Mouse (Mus musculus) heart, embryonic 13.5 days (tissue): ENCODE measurements around the gene Ddx20. TPM values are rescaled to one million over a fixed set of nuclear protein-coding genes. Genes with fewer than 3 reads are reported as not detected.

ENCODE experiments used
- ATAC-seq: fragments of 200-750 bp; cut with Nextera tagmentation; 2 replicates; pipeline ENCODE4 v1.8.0; 2017; ENCODE audit warnings: moderate TSS enrichment; ENCODE audit not compliant: insufficient number of reproducible peaks, low FRiP score, low TSS enrichment; ENCODE audit errors: extremely low read depth
- H3K27ac ChIP-seq: fragments of 300-500 bp; sonication (generic); replicated peaks from 2 replicates; pipeline ENCODE4 v1.5.1; 2015; ENCODE audit warnings: moderate library complexity, mild to moderate bottlenecking, inconsistent platforms
- H3K27me3 ChIP-seq: fragments of 300-500 bp; sonication (generic); replicated peaks from 2 replicates; pipeline ENCODE4 v1.6.1; 2015; ENCODE audit warnings: mild to moderate bottlenecking, inconsistent platforms
- H3K36me3 ChIP-seq: fragments of 300-500 bp; sonication (generic); 2 replicates; pipeline ENCODE4 v1.6.1; 2015; ENCODE audit warnings: mild to moderate bottlenecking, inconsistent platforms
- H3K4me1 ChIP-seq: fragments of 300-500 bp; sonication (generic); 2 replicates; pipeline ENCODE4 v1.6.1; 2015; ENCODE audit warnings: inconsistent platforms
- H3K4me2 ChIP-seq: fragments of 300-500 bp; sonication (generic); 2 replicates; pipeline ENCODE4 v1.6.1; 2015; ENCODE audit warnings: inconsistent platforms, mild to moderate bottlenecking, moderate library complexity
- H3K4me3 ChIP-seq: fragments of 300-500 bp; sonication (generic); 2 replicates; pipeline ENCODE4 v1.5.1; 2015; ENCODE audit warnings: moderate library complexity, mild to moderate bottlenecking, inconsistent platforms
- H3K9ac ChIP-seq: fragments of 300-500 bp; sonication (generic); 2 replicates; pipeline ENCODE4 v1.6.1; 2015; ENCODE audit warnings: inconsistent platforms, mild to moderate bottlenecking, moderate library complexity
- H3K9me3 ChIP-seq: fragments of 300-500 bp; sonication (generic); 2 replicates; pipeline ENCODE4 v1.6.1; 2016; ENCODE audit warnings: inconsistent platforms
- WGBS: fragments of 180-500 bp; shearing (Covaris S2); methylation state at CpG from one replicate; pipeline ENCODE4 v1.1.7; 2015; ENCODE audit warnings: mixed read lengths; 5-methylcytosine and 5-hydroxymethylcytosine counted together
- polyA plus RNA-seq: library from polyadenylated mRNA; unstranded; fragments of >200 nt; fragmentation: Nextera tagmentation; extraction: Ambion mirVana; gene quantifications from 2 replicates; pipeline ENCODE4 v1.2.1, GENCODE M21; 2015

The Ddx20 gene
- polyA plus RNA-seq, 1 experiment from 2014 or later, result 18.1 TPM

DNA sequence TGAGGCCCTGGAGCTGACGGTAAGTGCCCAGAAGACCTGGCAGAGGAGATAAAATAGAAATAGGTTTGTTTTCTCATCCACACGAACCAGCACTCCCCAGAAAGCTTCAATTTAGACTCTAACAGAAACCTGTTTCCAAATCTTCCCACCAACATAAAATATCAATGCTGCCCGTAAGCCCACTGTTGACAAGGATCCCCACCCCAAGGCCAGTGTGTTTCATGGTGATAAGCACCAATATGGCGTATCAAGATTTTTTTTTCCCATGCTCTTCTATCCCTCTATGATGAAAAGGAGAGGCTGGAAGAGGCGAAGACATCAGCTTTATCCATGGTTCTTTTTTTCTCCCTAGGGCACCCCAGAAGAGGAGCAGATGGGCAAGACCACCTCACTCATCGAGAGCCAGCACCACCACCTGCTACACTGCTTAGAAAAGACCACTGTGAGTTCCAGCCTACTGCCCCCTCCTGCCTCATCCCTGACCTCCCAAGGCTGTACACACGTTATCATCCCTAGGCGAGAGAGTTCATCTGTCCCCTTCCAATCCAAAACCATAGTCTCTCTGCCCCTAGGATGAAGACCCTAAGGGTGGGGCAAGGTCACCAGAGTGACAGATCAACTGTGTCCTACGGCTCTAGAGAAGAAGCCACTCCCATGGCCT, 22.1 kb downstream of the Ddx20 start:
- Histone ChIP-seq H3K9ac (no peak overlapping the region), H3K4me3 (no peak overlapping the region), H3K27me3 (peaks cover 16% of the 10 kb centered on the region), H3K4me2 (no peak overlapping the region), H3K27ac (no peak overlapping the region), H3K4me1 (peaks cover 11% of the 10 kb centered on the region), H3K36me3 (no peaks in the 10 kb centered on the region), H3K9me3 (no peaks in the 10 kb centered on the region)
- ATAC-seq, result no peak
- WGBS, result 76% methylated on average over 9 of the region's 9 CpGs

DNA sequence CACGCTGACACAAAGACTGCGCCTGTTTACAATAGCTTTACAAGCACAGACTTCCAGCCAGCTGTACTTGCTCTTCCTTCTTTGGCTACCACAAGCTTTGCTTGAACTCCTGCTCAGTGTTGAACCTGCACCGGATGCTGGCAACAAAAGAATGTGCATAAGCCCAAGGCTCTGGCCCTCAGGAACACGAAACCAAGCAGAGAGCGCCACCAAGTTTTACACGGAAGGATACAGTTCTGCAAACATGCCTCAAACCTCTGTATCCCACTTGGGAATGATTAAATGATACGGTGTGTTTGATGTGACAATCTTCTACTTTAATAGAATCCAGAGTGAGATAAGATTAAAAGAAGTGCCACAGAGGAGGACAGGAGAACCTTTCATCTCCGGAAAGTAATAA, 24.3 kb downstream of the Ddx20 start:
- peaks cover 9% of the 10 kb centered on the region; the same call in 1 of the 2 replicates for H3K27me3 ChIP-seq
- 67% methylated on average over 8 of the region's 8 CpGs for WGBS
- no peak overlapping the region for H3K27ac ChIP-seq
- H3K36me3 ChIP-seq, result no peaks in the 10 kb centered on the region
- H3K4me3 ChIP-seq, result no peak overlapping the region
- H3K4me2 ChIP-seq, result no peak overlapping the region
- peaks cover 11% of the 10 kb centered on the region for H3K4me1 ChIP-seq
- H3K9me3 ChIP-seq, result no peaks in the 10 kb centered on the region
- H3K9ac ChIP-seq, result no peak overlapping the region
- no peak for ATAC-seq

DNA sequence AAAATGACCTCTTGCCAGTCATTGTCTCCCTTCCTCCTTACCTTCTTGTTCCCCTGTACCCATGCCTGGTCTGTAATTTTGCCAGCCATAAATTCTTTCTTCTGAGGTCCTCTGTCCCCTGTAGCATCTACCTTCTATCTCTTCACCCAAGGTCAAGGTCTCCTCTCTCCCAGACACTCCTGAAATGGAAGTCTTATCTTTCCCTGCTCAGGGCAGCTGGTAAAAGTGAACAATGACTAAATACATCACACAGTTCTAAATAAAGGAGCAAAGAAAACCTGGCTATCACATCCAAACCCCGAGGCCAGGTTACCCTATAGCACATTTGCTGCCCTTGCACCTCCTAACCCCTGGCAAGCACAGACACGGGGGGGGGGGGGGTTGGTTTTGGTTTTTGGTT, 26.8 kb downstream of the Ddx20 start:
- ATAC-seq, result no peak
- H3K36me3 ChIP-seq, result no peaks in the 10 kb centered on the region
- H3K9ac ChIP-seq, result no peak overlapping the region
- no peak overlapping the region for H3K4me2 ChIP-seq
- peaks cover 4% of the 10 kb centered on the region; the same call in 1 of the 2 replicates for H3K9me3 ChIP-seq
- 0 out of 2 replicates have a peak, but pooled peaks cover 3% of the 10 kb centered on the region for H3K27me3 ChIP-seq
- 21% methylated on average over 2 of the region's 2 CpGs for WGBS
- H3K4me1 ChIP-seq, result peaks cover 11% of the 10 kb centered on the region
- peak overlapping the region; percentile 67 for H3K27ac ChIP-seq
- H3K4me3 ChIP-seq, result no peak overlapping the region

GRCm38 (mm10) chr3:105655031-105655585, 32.3 kb downstream of the Ddx20 start:
- Histone ChIP-seq H3K27ac (no peak overlapping the region), H3K9ac (no peak overlapping the region), H3K27me3 (no peaks in the 10 kb centered on the region), H3K4me2 (no peak overlapping the region), H3K36me3 (no peaks in the 10 kb centered on the region), H3K9me3 (peaks cover 4% of the 10 kb centered on the region; the same call in 1 of the 2 replicates), H3K4me1 (no peaks in the 10 kb centered on the region), H3K4me3 (no peak overlapping the region)
- ATAC-seq, result no peak
- WGBS, result 83% methylated on average over 11 of the region's 11 CpGs

DNA sequence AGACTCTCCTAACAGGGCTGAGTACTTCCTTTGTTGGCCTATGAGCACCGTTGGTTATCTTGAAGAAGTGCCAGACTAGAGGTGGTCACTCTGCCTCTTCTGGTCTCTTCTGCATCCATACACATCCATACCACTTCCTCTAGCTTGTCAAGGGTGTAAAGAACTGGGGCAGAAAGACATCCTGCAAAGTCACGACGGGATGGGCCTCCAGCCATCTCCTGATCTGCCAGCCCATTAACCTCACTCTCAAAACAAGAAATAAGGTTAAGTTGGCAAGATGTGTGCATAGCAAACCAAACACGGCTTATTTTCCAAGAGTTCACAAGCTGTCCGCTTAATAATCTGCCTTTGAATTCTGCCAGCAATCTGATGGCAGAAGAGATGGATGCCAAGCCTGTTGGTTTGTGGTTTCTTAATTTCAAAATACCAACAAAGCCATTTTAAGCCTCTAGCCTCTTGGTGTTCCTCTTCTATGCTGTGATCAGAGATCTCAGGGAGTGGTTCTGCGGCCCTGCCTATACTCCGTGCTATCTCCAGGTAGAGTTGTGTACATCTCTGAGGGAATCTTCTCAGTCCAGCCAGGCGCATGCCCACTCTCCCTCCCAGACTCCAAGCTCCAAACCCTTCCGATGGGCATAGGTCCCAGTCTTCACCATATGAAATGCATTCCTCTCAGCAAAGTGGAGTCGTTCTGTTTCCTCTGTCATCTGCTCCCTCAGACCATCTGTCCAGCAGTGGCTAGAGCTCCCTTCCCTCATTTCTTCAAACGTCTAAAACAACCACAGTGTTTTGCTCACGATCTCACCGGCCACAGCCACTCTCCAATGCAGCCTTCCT, 33.6 kb downstream of the Ddx20 start:
- Histone ChIP-seq H3K9me3 (peaks cover 4% of the 10 kb centered on the region; the same call in 1 of the 2 replicates), H3K36me3 (no peaks in the 10 kb centered on the region), H3K4me2 (no peak overlapping the region), H3K27ac (no peak overlapping the region), H3K9ac (no peak overlapping the region), H3K27me3 (no peaks in the 10 kb centered on the region), H3K4me3 (no peak overlapping the region), H3K4me1 (no peaks in the 10 kb centered on the region)
- WGBS, result 80% methylated on average over 13 of the region's 13 CpGs
- no peak for ATAC-seq

DNA sequence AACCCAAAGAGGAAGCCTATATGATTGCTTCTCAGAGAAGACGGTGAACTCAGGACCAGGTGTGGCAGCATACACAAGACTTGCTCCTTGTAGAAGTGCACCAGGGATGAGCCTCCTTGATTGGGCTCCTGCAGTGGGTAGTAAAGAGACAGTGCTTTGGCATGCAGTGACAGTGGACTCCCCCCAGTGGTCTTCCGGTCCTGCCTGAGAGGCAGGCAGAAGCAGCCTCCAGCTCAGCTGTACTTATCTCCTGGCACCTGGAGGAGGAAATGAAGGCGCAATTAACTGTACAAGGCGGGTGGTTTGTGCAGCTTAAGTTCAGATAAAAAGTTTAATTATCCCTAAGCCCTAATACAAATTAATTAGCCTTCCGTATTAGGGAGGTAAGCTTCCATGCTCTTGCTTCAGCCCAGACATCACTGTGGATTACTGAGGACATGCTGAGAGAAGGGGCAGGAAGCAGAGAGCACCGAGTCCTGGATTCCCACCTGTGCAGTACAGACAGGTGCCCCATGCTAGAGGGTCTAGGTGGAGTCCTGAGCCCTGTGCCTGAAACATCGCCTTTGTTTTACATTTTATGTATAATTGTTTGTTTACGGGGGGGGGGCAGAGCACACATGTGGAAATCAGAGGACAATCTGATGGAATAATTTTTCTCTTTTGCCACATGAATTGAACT, 38.3 kb downstream of the Ddx20 start:
- no peak overlapping the region for H3K4me2 ChIP-seq
- no peaks in the 10 kb centered on the region for H3K36me3 ChIP-seq
- H3K4me1 ChIP-seq, result 0 out of 2 replicates have a peak, but pooled peaks cover 3% of the 10 kb centered on the region
- no peak overlapping the region for H3K4me3 ChIP-seq
- no peak overlapping the region for H3K9ac ChIP-seq
- no peaks in the 10 kb centered on the region for H3K27me3 ChIP-seq
- no peak overlapping the region for H3K27ac ChIP-seq
- ATAC-seq, result no peak
- 54% methylated on average over 8 of the region's 8 CpGs for WGBS
- no peaks in the 10 kb centered on the region for H3K9me3 ChIP-seq

DNA sequence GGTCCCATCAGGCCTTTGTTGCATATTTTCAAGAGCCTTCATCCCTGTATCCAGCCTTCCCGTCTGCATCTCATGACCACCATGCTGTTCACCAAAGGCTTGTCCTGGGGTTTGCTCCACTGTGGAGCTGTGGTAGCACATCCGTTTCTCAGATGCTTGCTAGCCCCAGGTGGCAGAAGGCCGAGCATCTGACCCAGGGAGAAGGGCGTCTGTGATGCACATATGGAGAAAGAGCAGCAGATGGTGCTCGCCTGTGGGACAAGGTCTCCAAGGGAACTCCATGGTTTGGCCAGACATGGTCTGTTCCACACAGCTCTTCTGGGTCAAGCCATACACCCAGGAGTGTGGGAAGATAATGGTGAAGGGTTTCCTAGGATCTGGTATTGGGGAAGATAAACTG, 43.8 kb downstream of the Ddx20 start:
- ATAC-seq, result no peak
- Histone ChIP-seq H3K9ac (no peak overlapping the region), H3K36me3 (no peaks in the 10 kb centered on the region), H3K4me1 (0 out of 2 replicates have a peak, but pooled peaks cover 3% of the 10 kb centered on the region), H3K27me3 (peaks cover 12% of the 10 kb centered on the region; the same call in 1 of the 2 replicates), H3K9me3 (no peaks in the 10 kb centered on the region), H3K4me2 (no peak overlapping the region), H3K4me3 (no peak overlapping the region), H3K27ac (no peak overlapping the region)
- WGBS, result 74% methylated on average over 5 of the region's 5 CpGs

DNA sequence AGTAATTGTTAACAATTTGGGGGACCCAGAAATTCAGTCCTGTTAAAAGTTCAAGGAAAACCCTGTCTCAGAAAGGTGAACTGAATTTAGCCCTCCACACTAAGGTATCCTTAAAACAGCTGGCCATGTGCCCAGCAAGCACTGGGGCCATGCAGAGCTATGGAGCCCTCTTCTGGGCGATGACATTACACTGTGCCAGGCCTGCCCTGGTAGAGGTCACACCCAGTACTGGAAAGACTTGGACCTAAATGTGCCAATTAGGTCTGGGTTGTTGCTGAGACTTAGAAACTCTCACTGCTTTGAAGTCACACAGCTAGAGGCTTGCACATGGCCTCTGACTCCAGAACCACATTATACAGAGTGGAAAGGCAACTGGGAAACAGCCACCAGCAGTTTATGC, 45.2 kb downstream of the Ddx20 start:
- no peak for ATAC-seq
- Histone ChIP-seq H3K27me3 (peaks cover 12% of the 10 kb centered on the region; the same call in 1 of the 2 replicates), H3K4me3 (no peak overlapping the region), H3K4me2 (no peak overlapping the region), H3K36me3 (no peaks in the 10 kb centered on the region), H3K4me1 (0 out of 2 replicates have a peak, but pooled peaks cover 3% of the 10 kb centered on the region), H3K9ac (no peak overlapping the region), H3K9me3 (no peaks in the 10 kb centered on the region), H3K27ac (no peak overlapping the region)
- 42% methylated on average over 1 of the region's 1 CpGs for WGBS

DNA sequence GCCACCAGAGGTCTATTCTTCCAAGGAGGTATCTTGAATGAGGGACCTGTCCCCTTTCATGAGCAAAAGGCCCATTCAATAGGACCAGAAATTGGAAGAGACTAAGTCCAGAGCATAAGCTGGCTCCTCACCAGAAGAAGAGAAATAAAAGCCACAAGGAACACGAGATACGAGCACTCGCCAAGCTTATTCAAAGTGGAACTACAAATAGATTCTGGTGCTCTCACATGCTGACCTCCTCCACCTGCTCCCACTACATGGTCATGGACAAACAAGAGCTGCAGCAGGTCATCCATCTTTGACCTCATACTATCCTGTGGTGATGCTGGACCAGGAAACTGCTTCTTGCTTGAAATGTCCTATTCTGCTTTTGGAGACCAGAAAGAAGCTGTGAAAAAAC, 54.4 kb downstream of the Ddx20 start:
- ATAC-seq, result no peak
- Histone ChIP-seq H3K9ac (no peak overlapping the region), H3K4me1 (peaks cover 16% of the 10 kb centered on the region), H3K36me3 (no peaks in the 10 kb centered on the region), H3K9me3 (no peaks in the 10 kb centered on the region), H3K27ac (no peak overlapping the region), H3K4me3 (no peak overlapping the region), H3K27me3 (no peaks in the 10 kb centered on the region; the same call in 1 of the 2 replicates), H3K4me2 (no peak overlapping the region)
- WGBS, result 78% methylated on average over 3 of the region's 3 CpGs

DNA sequence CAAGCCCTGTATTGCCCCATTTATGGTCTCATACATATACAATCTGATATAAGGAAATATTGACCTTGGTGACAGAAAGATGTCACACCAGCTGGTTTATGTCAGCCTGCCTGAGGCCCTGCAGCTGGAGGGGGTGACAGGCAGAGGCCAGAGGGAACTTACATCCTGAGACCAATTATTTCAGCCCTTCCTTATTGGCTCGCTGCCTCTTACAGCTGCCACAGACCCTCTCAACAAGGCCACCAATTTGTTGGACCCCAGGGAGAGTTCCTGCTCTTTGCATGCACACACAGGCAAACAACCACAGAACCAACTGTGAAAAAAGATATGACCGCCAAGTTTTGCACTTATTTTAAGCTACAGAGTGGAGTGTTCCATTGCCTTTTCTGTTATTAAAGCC, 55.1 kb downstream of the Ddx20 start:
- H3K4me2 ChIP-seq, result no peak overlapping the region
- no peak overlapping the region for H3K9ac ChIP-seq
- no peaks in the 10 kb centered on the region for H3K36me3 ChIP-seq
- H3K4me1 ChIP-seq, result peaks cover 16% of the 10 kb centered on the region
- WGBS, result 31% methylated on average over 2 of the region's 2 CpGs
- no peaks in the 10 kb centered on the region; the same call in 1 of the 2 replicates for H3K27me3 ChIP-seq
- no peak overlapping the region for H3K27ac ChIP-seq
- no peak overlapping the region for H3K4me3 ChIP-seq
- H3K9me3 ChIP-seq, result no peaks in the 10 kb centered on the region
- no peak for ATAC-seq
